Mouse (Mus musculus): ENCODE data around the gene Ado. TPM values are rescaled to one million over a fixed set of nuclear protein-coding genes. Genes with fewer than 3 reads are reported as not detected.

Ado gene
- total RNA-seq (2014; fragmentation: Nextera tagmentation) (20.6 and 21.1 TPM in 2 replicates), total RNA-seq (2017) (21.0 and 21.5 TPM in 2 replicates), polyA plus RNA-seq (2012) (22.6 and 30.6 TPM in 2 replicates)

DNA sequence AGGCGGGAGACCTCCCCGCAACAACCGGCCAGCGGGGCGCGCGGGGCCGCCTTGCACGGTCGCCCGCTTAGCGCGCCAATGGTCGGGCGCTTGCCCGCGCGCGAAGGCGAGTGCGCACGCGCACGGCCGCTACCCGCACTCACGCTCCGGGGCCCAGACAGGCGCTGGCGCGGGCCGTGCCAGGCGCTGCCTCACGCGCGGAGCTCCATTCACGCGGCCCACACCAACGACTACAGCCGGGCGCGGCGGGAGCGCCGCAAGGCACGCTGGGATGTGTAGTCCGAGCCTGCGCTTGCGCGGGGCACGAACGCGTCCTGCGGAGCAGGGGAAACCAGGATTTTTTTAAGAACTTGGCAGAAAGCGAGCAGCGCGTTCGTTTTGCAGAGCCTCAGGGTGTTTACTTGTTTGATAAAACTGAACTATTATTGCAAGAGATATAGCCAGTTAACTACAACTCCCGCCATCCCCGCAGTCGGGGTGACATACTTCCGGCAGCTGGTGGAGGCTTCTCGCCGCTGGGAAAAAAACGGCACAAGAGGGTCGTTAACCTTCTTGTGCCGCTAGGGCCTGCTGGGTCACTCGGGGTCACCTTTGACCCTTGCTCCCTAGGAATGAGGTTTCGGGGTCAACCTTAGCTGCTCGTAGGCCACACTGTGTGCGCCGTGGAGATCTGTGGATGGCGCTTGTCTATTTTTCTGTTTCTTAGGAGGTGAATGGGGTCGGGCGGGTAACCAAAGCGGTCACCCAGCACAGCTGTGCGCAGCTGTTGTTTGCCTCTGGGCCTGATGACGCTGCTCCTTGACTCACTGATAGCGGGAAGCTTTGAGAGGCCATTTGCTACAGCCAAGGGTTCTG lies at the start of gene Ado:
Gene Ado, minus strand, starts transcription at position 79 of the 855 bp plus-strand sequence.
- H3K27me3 ChIP-seq (ENCODE audit: insufficient read depth, low read length): no peaks in the 10 kb centered on the region; the same call in 1 of the 2 replicates
- TF ChIP-seq GATA1 (IDR thresholded peaks at IDR 0.05; ENCODE audit: borderline replicate concordance, low read length) (no peak), TAL1 (conservative IDR thresholded peaks at IDR 0.05; ENCODE audit: low read depth, low read length) (no peak), CTCF (IDR thresholded peaks at IDR 0.05; ENCODE audit: low read depth, low read length) (no peak), GATA2 (IDR thresholded peaks at IDR 0.05; ENCODE audit: borderline replicate concordance, low read depth, low read length) (no peak), POLR2AphosphoS5 (IDR thresholded peaks at IDR 0.05; ENCODE audit: insufficient replicate concordance, low read depth, low read length) (no peak)
- H3K36me3 ChIP-seq (replicated peaks): peaks cover 34% of the 10 kb centered on the region
- H3K9me3 ChIP-seq (replicated peaks): no peaks in the 10 kb centered on the region
- peak within 1 kb of the TSS; percentile 100 for H3K4me3 ChIP-seq (ENCODE audit: low read depth, low read length)
- DNase-seq (ENCODE audit: low spot score) (peak; percentile 74), ATAC-seq (ENCODE audit: extremely low read depth, insufficient number of reproducible peaks, low FRiP score, poor library complexity, severe bottlenecking) (peak; percentile 79)
- H3K4me1 ChIP-seq (ENCODE audit: insufficient read depth, low read depth, low read length): peaks cover 42% of the 10 kb centered on the region

DNA sequence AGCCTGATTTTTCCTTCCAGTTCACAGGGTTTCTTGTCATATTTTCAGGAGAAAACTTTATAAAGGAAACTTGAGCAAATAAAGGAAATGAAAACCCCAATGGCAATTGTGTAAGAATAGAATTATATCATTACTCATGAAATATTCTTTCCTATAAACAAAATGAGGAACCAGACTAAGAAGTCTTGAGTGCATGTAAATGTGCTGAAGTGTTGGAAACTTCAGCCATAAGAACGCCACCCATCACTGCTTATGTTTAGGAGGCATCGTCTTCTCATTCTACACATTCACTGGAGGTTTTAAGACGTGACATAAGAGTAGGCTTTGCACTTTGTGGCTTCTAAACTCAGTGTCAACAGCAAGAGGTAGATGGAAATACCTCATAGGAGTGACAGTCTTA lies 46.5 kb upstream of the Ado start:
- ATAC-seq (ENCODE audit: extremely low read depth, insufficient number of reproducible peaks, low FRiP score, poor library complexity, severe bottlenecking) (no peak), DNase-seq (ENCODE audit: low spot score) (no peak)
- no peaks in the 10 kb centered on the region for H3K36me3 ChIP-seq (replicated peaks)
- H3K4me1 ChIP-seq (ENCODE audit: insufficient read depth, low read depth, low read length): no peaks in the 10 kb centered on the region
- no peaks in the 10 kb centered on the region for H3K27me3 ChIP-seq (ENCODE audit: insufficient read depth, low read length)
- H3K9me3 ChIP-seq (replicated peaks): no peaks in the 10 kb centered on the region
- no peak for TF ChIP-seq GATA1 (IDR thresholded peaks at IDR 0.05; ENCODE audit: borderline replicate concordance, low read length)
- TF ChIP-seq GATA2 (IDR thresholded peaks at IDR 0.05; ENCODE audit: borderline replicate concordance, low read depth, low read length): no peak
- no peak for TF ChIP-seq CTCF (IDR thresholded peaks at IDR 0.05; ENCODE audit: low read depth, low read length)
- TF ChIP-seq POLR2AphosphoS5 (IDR thresholded peaks at IDR 0.05; ENCODE audit: insufficient replicate concordance, low read depth, low read length): no peak
- TF ChIP-seq TAL1 (conservative IDR thresholded peaks at IDR 0.05; ENCODE audit: low read depth, low read length): no peak
- H3K4me3 ChIP-seq (ENCODE audit: low read depth, low read length): no peak overlapping the region

DNA sequence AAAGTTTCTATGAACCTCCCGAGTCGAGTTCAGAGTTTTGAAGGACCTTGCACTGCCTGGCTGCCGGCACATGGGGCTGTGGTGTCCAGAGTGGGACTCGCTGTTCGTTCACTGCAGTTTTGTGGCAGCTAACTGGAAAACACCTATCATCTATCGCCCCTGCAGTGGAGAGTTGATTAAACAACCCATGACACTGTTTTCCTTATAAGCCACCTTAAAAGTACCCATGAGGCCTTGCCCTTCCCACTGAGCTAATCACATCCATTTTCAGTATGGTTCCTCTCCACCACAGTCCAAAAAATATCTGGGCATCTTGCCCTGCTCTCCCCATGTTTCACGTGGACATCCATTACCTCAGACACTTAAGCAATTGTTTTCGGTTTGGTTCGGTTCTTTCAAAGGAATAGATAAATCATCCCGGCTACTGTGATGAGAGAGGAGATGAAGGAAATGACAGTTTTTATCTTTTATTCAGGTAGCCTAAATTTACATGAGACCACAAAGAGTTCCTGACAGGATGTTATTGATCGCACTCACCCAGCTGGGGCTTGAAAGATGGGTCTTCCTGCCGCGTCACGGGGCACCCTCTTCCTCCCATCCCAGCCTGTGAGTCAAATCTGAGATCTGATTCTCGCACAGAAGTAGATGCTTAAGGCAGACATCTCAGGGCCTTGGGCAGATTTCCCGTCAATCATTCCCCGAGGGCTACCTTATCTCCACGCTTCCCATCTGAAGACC lies 37.3 kb upstream of the Ado start:
- H3K4me3 ChIP-seq (ENCODE audit: low read depth, low read length): no peak overlapping the region
- TF ChIP-seq GATA1 (IDR thresholded peaks at IDR 0.05; ENCODE audit: borderline replicate concordance, low read length): no peak
- no peaks in the 10 kb centered on the region for H3K4me1 ChIP-seq (ENCODE audit: insufficient read depth, low read depth, low read length)
- no peaks in the 10 kb centered on the region for H3K27me3 ChIP-seq (ENCODE audit: insufficient read depth, low read length)
- DNase-seq (ENCODE audit: low spot score): no peak
- H3K9me3 ChIP-seq (replicated peaks): no peaks in the 10 kb centered on the region; the same call in 1 of the 2 replicates
- no peak for ATAC-seq (ENCODE audit: extremely low read depth, insufficient number of reproducible peaks, low FRiP score, poor library complexity, severe bottlenecking)
- no peaks in the 10 kb centered on the region for H3K36me3 ChIP-seq (replicated peaks)

DNA sequence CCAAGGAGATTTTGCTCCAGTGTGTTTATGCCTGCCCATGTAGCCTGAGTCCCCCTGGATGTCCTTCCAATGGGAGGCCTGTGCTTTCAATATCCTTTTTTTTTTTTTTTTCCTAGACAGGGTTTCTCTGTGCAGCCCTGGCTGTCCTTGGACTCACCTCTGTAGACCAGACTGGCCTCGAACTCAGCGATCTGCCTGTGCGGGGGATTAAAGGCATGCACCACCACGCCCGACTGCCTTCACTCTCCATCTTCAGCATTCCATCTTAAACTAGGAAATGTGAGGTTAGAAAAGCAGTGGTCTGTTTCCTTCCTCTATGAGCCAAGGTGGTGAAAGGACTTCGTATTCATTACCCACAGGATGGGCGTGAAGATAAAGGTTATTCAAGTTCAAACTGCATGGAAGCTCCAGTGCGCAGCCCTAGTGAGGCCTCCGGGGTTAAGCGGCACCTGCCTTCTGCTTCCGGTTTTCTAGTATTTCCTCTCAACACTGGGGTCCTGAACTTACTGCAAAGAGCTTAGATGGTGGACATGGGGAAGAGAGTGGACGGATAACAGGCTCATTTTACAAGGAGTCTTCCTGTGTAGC lies 33.0 kb upstream of the Ado start:
- ATAC-seq (ENCODE audit: extremely low read depth, insufficient number of reproducible peaks, low FRiP score, poor library complexity, severe bottlenecking): no peak
- no peak for TF ChIP-seq GATA1 (IDR thresholded peaks at IDR 0.05; ENCODE audit: borderline replicate concordance, low read length)
- TF ChIP-seq CTCF (IDR thresholded peaks at IDR 0.05; ENCODE audit: low read depth, low read length): no peak
- no peak for TF ChIP-seq POLR2AphosphoS5 (IDR thresholded peaks at IDR 0.05; ENCODE audit: insufficient replicate concordance, low read depth, low read length)
- TF ChIP-seq TAL1 (conservative IDR thresholded peaks at IDR 0.05; ENCODE audit: low read depth, low read length): no peak
- no peak for TF ChIP-seq GATA2 (IDR thresholded peaks at IDR 0.05; ENCODE audit: borderline replicate concordance, low read depth, low read length)
- no peak for DNase-seq (ENCODE audit: low spot score)
- H3K36me3 ChIP-seq (replicated peaks): no peaks in the 10 kb centered on the region
- H3K27me3 ChIP-seq (ENCODE audit: insufficient read depth, low read length): no peaks in the 10 kb centered on the region
- H3K4me1 ChIP-seq (ENCODE audit: insufficient read depth, low read depth, low read length): no peaks in the 10 kb centered on the region
- H3K4me3 ChIP-seq (ENCODE audit: low read depth, low read length): no peak overlapping the region
- no peaks in the 10 kb centered on the region for H3K9me3 ChIP-seq (replicated peaks)

DNA sequence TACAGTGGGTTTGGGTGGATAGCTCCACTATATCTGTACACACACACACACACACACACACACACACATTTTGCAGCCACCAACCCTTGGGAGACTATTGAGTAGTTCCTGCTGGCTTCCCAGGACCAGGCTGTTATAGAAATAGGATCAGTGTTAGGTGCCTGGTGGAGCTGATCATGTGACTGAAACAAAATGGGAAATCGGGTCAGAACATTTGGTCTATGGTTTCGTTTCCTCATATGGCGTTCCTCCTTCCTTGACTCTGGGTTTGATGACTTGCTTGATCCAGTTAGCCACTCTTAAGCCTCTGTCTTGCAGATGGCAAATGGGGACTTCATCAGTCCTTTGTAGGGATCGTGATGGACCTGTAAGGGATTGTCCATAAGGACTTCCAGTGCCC lies 31.1 kb upstream of the Ado start:
- Histone ChIP-seq H3K9me3 (replicated peaks) (no peaks in the 10 kb centered on the region), H3K4me3 (ENCODE audit: low read depth, low read length) (no peak overlapping the region), H3K4me1 (ENCODE audit: insufficient read depth, low read depth, low read length) (no peaks in the 10 kb centered on the region), H3K36me3 (replicated peaks) (no peaks in the 10 kb centered on the region), H3K27me3 (ENCODE audit: insufficient read depth, low read length) (no peaks in the 10 kb centered on the region)
- no peak for ATAC-seq (ENCODE audit: extremely low read depth, insufficient number of reproducible peaks, low FRiP score, poor library complexity, severe bottlenecking)
- TF ChIP-seq GATA1 (IDR thresholded peaks at IDR 0.05; ENCODE audit: borderline replicate concordance, low read length) (no peak), GATA2 (IDR thresholded peaks at IDR 0.05; ENCODE audit: borderline replicate concordance, low read depth, low read length) (no peak), TAL1 (conservative IDR thresholded peaks at IDR 0.05; ENCODE audit: low read depth, low read length) (no peak), CTCF (IDR thresholded peaks at IDR 0.05; ENCODE audit: low read depth, low read length) (no peak), POLR2AphosphoS5 (IDR thresholded peaks at IDR 0.05; ENCODE audit: insufficient replicate concordance, low read depth, low read length) (no peak)
- no peak for DNase-seq (ENCODE audit: low spot score)

DNA sequence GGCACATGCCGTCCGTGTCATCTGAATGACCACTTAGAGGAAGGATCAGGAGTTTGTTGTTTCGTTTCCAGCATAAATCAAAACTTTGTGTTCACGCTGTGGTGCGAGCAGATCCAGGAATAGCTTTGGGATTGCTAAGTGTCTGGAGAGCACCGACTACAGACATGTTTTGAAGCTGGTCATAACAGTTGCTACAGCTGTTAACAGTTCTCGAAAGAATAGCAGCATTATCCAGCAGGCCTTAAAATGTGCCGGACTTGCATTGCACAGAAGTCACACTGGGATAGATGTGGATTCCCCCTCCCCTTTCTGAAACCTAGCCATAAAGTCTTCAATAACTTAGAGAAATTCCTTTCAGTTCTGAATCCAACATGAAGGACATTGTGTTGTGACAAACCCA lies 24.6 kb upstream of the Ado start:
- Histone ChIP-seq H3K27me3 (ENCODE audit: insufficient read depth, low read length) (peaks cover 2% of the 10 kb centered on the region; the same call in 1 of the 2 replicates), H3K9me3 (replicated peaks) (no peaks in the 10 kb centered on the region)
- ATAC-seq (ENCODE audit: extremely low read depth, insufficient number of reproducible peaks, low FRiP score, poor library complexity, severe bottlenecking): no peak

More for the DNA sequence above, 24.6 kb upstream of the Ado start:
- Histone ChIP-seq H3K4me3 (ENCODE audit: low read depth, low read length) (no peak overlapping the region), H3K36me3 (replicated peaks) (no peaks in the 10 kb centered on the region), H3K4me1 (ENCODE audit: insufficient read depth, low read depth, low read length) (0 out of 2 replicates have a peak, but pooled peaks cover 2% of the 10 kb centered on the region)
- no peak for DNase-seq (ENCODE audit: low spot score)
- TF ChIP-seq GATA1 (IDR thresholded peaks at IDR 0.05; ENCODE audit: borderline replicate concordance, low read length) (no peak), CTCF (IDR thresholded peaks at IDR 0.05; ENCODE audit: low read depth, low read length) (no peak)
